20 mouse cellular contexts compared by ENCODE assay signal in genomic region chr4:150787113-150787512, GRCm38 (mm10).
DNase-seq lines count a peak whose midpoint lies in the region; ATAC-seq and TF ChIP-seq lines count a peak whose summit lies in the region.
"Had no signal": no experiment of that assay in that cellular context is flagged by ENCODE, and none has a peak within 500 bp of the region (broad histone marks: within the 10 kb centered on the region; RNA-seq: fewer than 3 reads in every experiment).

No protein-coding gene starts in this region.

- no peak overlapping the region for H3K9ac ChIP-seq in lung, embryonic 14.5 days
- H3K9ac ChIP-seq in liver, embryonic 14.5 days (replicated peaks): no peak overlapping the region
- H3K9ac ChIP-seq in neural tube, embryonic 15.5 days (replicated peaks): no peak overlapping the region
- H3K9ac ChIP-seq: heart, embryonic 15.5 days; hindbrain, embryonic 13.5 days; limb, embryonic 15.5 days had no signal

- H3K4me3 ChIP-seq in heart, embryonic 10.5 days: no peak overlapping the region
- no peak overlapping the region for H3K4me3 ChIP-seq in lung, embryonic 14.5 days (ENCODE audit: low read depth, low read length)
- H3K4me3 ChIP-seq in embryonic facial prominence, embryonic 10.5 days: no peak overlapping the region
- H3K4me3 ChIP-seq in liver, embryonic 14.5 days (ENCODE audit: insufficient read depth in 1 of 2, low read depth in 2 of 2, low read length in 2 of 2): no peak overlapping the region
- no peak overlapping the region for H3K4me3 ChIP-seq in neural tube, embryonic 15.5 days (replicated peaks)
- H3K4me3 ChIP-seq: heart, embryonic 15.5 days; hindbrain, embryonic 13.5 days; limb, embryonic 15.5 days; megakaryocyte, embryonic 14.5 days had no signal

- no peak for ATAC-seq in lung, embryonic 14.5 days (ENCODE audit: insufficient read depth)
- 0 out of 2 replicates have a peak, but pooled peaks have one; percentile 47 for ATAC-seq in liver, embryonic 14.5 days (ENCODE audit: insufficient read depth)
- no peak for ATAC-seq in neural tube, embryonic 15.5 days (ENCODE audit: low FRiP score)
- ATAC-seq: forebrain, embryonic 14.5 days; midbrain, embryonic 16.5 days had no signal

- intact Hi-C loops in heart, postnatal 36 days (cut with DNase I): no loop called here

- TF ChIP-seq CTCF in lung, embryonic 14.5 days (IDR thresholded peaks at IDR 0.05; ENCODE audit: low read depth): no peak
- TF ChIP-seq CTCF in liver, embryonic 14.5 days (IDR thresholded peaks at IDR 0.05; ENCODE audit: low read depth): no peak

- no peaks in the 10 kb centered on the region for H3K9me3 ChIP-seq in heart, embryonic 10.5 days
- no peaks in the 10 kb centered on the region for H3K9me3 ChIP-seq in lung, embryonic 14.5 days (ENCODE audit: low read depth, low read length)
- H3K9me3 ChIP-seq in embryonic facial prominence, embryonic 10.5 days: no peaks in the 10 kb centered on the region
- no peaks in the 10 kb centered on the region for H3K9me3 ChIP-seq in liver, embryonic 14.5 days (ENCODE audit: control insufficient read depth, low read length)
- no peaks in the 10 kb centered on the region for H3K9me3 ChIP-seq in neural tube, embryonic 15.5 days (replicated peaks)
- H3K9me3 ChIP-seq: heart, embryonic 15.5 days; hindbrain, embryonic 13.5 days; limb, embryonic 15.5 days; megakaryocyte, embryonic 14.5 days had no signal

- H3K4me1 ChIP-seq in heart, embryonic 10.5 days: peaks cover 26% of the 10 kb centered on the region
- H3K4me1 ChIP-seq in lung, embryonic 14.5 days (ENCODE audit: insufficient read depth): peaks cover 8% of the 10 kb centered on the region
- peaks cover 48% of the 10 kb centered on the region for H3K4me1 ChIP-seq in embryonic facial prominence, embryonic 10.5 days
- H3K4me1 ChIP-seq in liver, embryonic 14.5 days (replicated peaks; ENCODE audit: control insufficient read depth in 2 of 2, insufficient read depth in 2 of 2, low read length in 1 of 2): peaks cover 0 to 15% of the 10 kb centered on the region in 2 experiments; a peak in 2 of 4 replicates
- H3K4me1 ChIP-seq in neural tube, embryonic 15.5 days: peaks cover 7% of the 10 kb centered on the region; the same call in 1 of the 2 replicates
- H3K4me1 ChIP-seq: hindbrain, embryonic 13.5 days; megakaryocyte, embryonic 14.5 days had no signal

- H3K4me2 ChIP-seq in lung, embryonic 14.5 days: no peak overlapping the region
- no peak overlapping the region for H3K4me2 ChIP-seq in liver, embryonic 14.5 days (ENCODE audit: low read depth)
- no peak overlapping the region for H3K4me2 ChIP-seq in neural tube, embryonic 15.5 days
- H3K4me2 ChIP-seq: heart, embryonic 15.5 days; hindbrain, embryonic 13.5 days; limb, embryonic 15.5 days had no signal

- WGBS in heart, embryonic 10.5 days: 57% methylated on average over 6 of the region's 6 CpGs
- 41% methylated on average over 6 of the region's 6 CpGs for WGBS in lung, embryonic 14.5 days
- WGBS in embryonic facial prominence, embryonic 10.5 days: 60% methylated on average over 6 of the region's 6 CpGs
- WGBS in liver, embryonic 14.5 days (ENCODE audit: insufficient replicate concordance): 54% methylated on average over 6 of the region's 6 CpGs
- 58% methylated on average over 6 of the region's 6 CpGs for WGBS in neural tube, embryonic 15.5 days

- no peaks in the 10 kb centered on the region for H3K36me3 ChIP-seq in heart, embryonic 10.5 days
- H3K36me3 ChIP-seq in lung, embryonic 14.5 days (ENCODE audit: insufficient read depth): no peaks in the 10 kb centered on the region
- no peaks in the 10 kb centered on the region for H3K36me3 ChIP-seq in embryonic facial prominence, embryonic 10.5 days (replicated peaks)
- H3K36me3 ChIP-seq in liver, embryonic 14.5 days (replicated peaks; ENCODE audit: control insufficient read depth, insufficient read depth, low read depth): no peaks in the 10 kb centered on the region
- H3K36me3 ChIP-seq in neural tube, embryonic 15.5 days: no peaks in the 10 kb centered on the region
- H3K36me3 ChIP-seq: heart, embryonic 15.5 days; hindbrain, embryonic 13.5 days; limb, embryonic 15.5 days had no signal

- DNase-seq in heart, embryonic 10.5 days (ENCODE audit: low spot score): no peak
- DNase-seq in heart, postnatal 36 days: no peak
- peak; percentile 42 for DNase-seq in lung, embryonic 14.5 days
- DNase-seq in lung, postnatal 25 days (ENCODE audit: low spot score): no peak
- DNase-seq in embryonic facial prominence, embryonic 10.5 days (ENCODE audit: low spot score): no peak
- no peak for DNase-seq in liver, embryonic 14.5 days (ENCODE audit: low read depth in 3 of 3, low spot score in 3 of 3)
- DNase-seq in embryo, embryonic 11 days: no peak
- DNase-seq: cerebellum, postnatal 14 days; kidney, adult 11 months; kidney, postnatal 36 days; layer of hippocampus, adult 9-11 months; thymus, postnatal 25 days had no signal

- TF ChIP-seq EP300 in liver, embryonic 14.5 days (IDR thresholded peaks at IDR 0.05; ENCODE audit: low read depth): no peak

- no peaks in the 10 kb centered on the region for H3K27me3 ChIP-seq in heart, embryonic 10.5 days (ENCODE audit: insufficient read depth, poor library complexity, severe bottlenecking)
- H3K27me3 ChIP-seq in lung, embryonic 14.5 days (ENCODE audit: insufficient read depth, low read length): no peaks in the 10 kb centered on the region
- no peaks in the 10 kb centered on the region for H3K27me3 ChIP-seq in embryonic facial prominence, embryonic 10.5 days (replicated peaks; ENCODE audit: low read depth, poor library complexity, severe bottlenecking)
- H3K27me3 ChIP-seq in liver, embryonic 14.5 days (ENCODE audit: control insufficient read depth, insufficient read depth, low read length): no peaks in the 10 kb centered on the region
- H3K27me3 ChIP-seq in neural tube, embryonic 15.5 days (replicated peaks): no peaks in the 10 kb centered on the region
- H3K27me3 ChIP-seq: heart, embryonic 15.5 days; hindbrain, embryonic 13.5 days; limb, embryonic 15.5 days had no signal

- H3K27ac ChIP-seq in heart, embryonic 10.5 days: peak overlapping the region; percentile 42; the same call in 1 of the 2 replicates
- peak overlapping the region; percentile 50 for H3K27ac ChIP-seq in lung, embryonic 14.5 days (ENCODE audit: low read depth)
- H3K27ac ChIP-seq in embryonic facial prominence, embryonic 10.5 days (replicated peaks): peak overlapping the region; percentile 40; the same call in 1 of the 2 replicates
- H3K27ac ChIP-seq in liver, embryonic 14.5 days: no peak overlapping the region
- no peak overlapping the region for H3K27ac ChIP-seq in neural tube, embryonic 15.5 days (replicated peaks)
- H3K27ac ChIP-seq: heart, embryonic 15.5 days; hindbrain, embryonic 13.5 days; limb, embryonic 15.5 days; stomach, postnatal 0 days had no signal

Comparison
In these comparisons a context has a peak if more than half of its experiments do, and no peak if none do; other contexts are left out.
1. H3K27ac ChIP-seq: peak in heart, embryonic 10.5 days (single experiment), lung, embryonic 14.5 days (single experiment) and embryonic facial prominence, embryonic 10.5 days (single experiment); none in liver, embryonic 14.5 days (single experiment) and neural tube, embryonic 15.5 days (single experiment).